Mouse (Mus musculus): Measurements from ENCODE around the gene Cdk14. TPM values are rescaled to one million over a fixed set of nuclear protein-coding genes. Genes with fewer than 3 reads are reported as not detected.
A peak's percentile ranks its signal among the peaks of the same experiment; 100 is the strongest.

The Cdk14 gene
- polyA plus RNA-seq, 1 experiment from 2014 or later: 30.6 TPM

DNA sequence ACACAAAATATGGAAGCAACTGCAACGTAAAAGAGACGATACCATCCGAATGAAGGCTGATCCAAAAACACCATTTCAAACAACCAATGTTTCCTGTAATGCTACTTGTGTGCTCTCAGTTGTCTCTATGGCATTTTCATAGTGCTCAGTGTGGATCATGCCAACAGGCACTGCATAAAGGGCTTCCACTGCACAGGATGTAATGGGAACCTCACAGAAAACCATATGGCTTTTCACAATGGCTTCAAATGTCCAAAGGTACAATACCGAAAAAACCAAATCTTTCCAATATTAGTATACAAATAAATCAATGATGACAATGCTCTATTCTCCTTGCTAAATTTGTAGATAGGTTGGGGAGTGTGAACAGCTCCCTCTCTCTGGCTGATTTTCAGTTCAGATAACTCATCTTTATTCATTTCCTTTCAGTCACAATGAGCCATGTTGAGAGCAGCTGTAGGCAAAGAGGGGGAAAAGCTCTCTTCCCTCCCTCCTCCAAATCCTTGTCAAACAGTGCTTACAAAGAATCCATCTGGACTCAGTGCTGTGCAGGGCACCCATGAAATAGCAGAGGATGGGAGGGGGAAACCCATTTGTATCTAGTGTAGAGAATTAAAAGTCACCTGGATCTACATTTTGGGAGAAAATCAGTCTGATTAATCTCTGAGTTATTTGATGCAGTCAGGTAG lies 568.7 kb downstream of the Cdk14 start:
- no peak overlapping the region for H3K9ac ChIP-seq (replicated peaks; ENCODE audit: low read depth, low read length)
- no peak overlapping the region for H3K4me3 ChIP-seq (replicated peaks; ENCODE audit: low read length)
- peaks cover 18% of the 10 kb centered on the region for H3K4me1 ChIP-seq (replicated peaks; ENCODE audit: control insufficient read depth, insufficient read depth, low read length)
- no peaks in the 10 kb centered on the region for H3K9me3 ChIP-seq (ENCODE audit: control insufficient read depth, low read length)
- peak; percentile 98 for ATAC-seq
- 82% methylated on average over 4 of the region's 4 CpGs for WGBS
- H3K4me2 ChIP-seq (ENCODE audit: low read length): no peak overlapping the region
- no peaks in the 10 kb centered on the region for H3K36me3 ChIP-seq (ENCODE audit: control insufficient read depth, insufficient read depth)
- no peaks in the 10 kb centered on the region for H3K27me3 ChIP-seq (replicated peaks; ENCODE audit: control insufficient read depth, insufficient read depth, low read length)
- H3K27ac ChIP-seq (ENCODE audit: low read length): peak overlapping the region; percentile 80

DNA sequence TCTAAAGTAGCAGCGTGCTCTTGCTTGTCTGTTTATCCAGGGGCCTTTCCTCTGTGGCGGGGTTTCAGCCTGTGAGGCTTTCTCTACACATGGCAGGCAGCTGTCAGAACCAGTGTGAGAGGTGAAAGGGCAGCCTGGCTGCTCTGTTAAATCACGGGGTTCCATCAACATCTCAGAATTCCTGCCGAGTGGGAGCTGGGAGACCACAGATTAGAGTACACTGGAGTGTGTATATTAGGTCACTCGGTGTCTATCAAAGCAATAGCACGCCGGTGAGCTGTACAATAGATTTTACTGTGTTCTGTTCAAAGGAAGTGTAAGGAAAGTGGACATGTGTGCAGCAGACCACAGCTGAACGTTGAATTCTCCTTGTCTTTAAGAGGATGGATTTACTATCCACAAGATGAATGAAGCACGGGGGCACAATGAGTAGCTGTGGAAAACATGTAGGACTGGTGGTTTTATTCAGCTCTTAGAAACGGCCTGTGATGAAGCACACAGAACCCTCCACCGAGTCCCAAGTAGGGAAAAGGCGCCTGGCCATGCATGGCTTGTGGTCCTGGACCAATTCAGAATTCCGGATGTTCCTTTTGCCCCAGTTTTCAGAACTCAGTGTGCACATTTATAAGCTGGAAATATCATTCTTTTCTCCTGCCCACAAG lies 585.2 kb downstream of the Cdk14 start:
- Histone ChIP-seq H3K4me2 (ENCODE audit: low read length) (no peak overlapping the region), H3K9me3 (ENCODE audit: control insufficient read depth, low read length) (no peaks in the 10 kb centered on the region), H3K36me3 (ENCODE audit: control insufficient read depth, insufficient read depth) (no peaks in the 10 kb centered on the region), H3K4me3 (replicated peaks; ENCODE audit: low read length) (no peak overlapping the region), H3K9ac (replicated peaks; ENCODE audit: low read depth, low read length) (no peak overlapping the region), H3K27me3 (replicated peaks; ENCODE audit: control insufficient read depth, insufficient read depth, low read length) (no peaks in the 10 kb centered on the region), H3K4me1 (replicated peaks; ENCODE audit: control insufficient read depth, insufficient read depth, low read length) (peaks cover 14% of the 10 kb centered on the region), H3K27ac (ENCODE audit: low read length) (no peak overlapping the region)
- WGBS: 19% methylated on average over 13 of the region's 13 CpGs
- peak; percentile 76 for ATAC-seq

DNA sequence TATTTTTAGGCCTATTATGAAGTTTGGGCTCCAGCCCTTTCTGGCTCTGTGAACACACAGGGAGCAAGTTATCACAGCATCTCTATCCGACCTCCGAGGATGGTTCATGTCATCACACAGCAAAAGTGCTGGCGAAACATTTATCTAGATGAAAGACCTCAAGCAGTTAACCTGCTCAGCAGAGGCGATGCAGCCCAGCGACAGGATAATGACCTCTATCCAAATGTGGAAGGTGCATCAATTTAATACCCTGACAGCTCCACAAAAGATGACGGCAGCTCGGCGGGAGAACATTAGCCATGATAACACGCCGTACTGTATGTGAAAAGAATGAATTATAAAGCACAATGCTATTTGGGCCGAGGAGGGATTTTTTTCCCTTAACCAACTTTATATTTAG lies 586.2 kb downstream of the Cdk14 start:
- Histone ChIP-seq H3K4me2 (ENCODE audit: low read length) (peak overlapping the region; percentile 30; the same call in 1 of the 2 replicates), H3K36me3 (ENCODE audit: control insufficient read depth, insufficient read depth) (no peaks in the 10 kb centered on the region), H3K27me3 (replicated peaks; ENCODE audit: control insufficient read depth, insufficient read depth, low read length) (no peaks in the 10 kb centered on the region), H3K4me1 (replicated peaks; ENCODE audit: control insufficient read depth, insufficient read depth, low read length) (peaks cover 14% of the 10 kb centered on the region), H3K27ac (ENCODE audit: low read length) (no peak overlapping the region), H3K9ac (replicated peaks; ENCODE audit: low read depth, low read length) (no peak overlapping the region), H3K9me3 (ENCODE audit: control insufficient read depth, low read length) (no peaks in the 10 kb centered on the region), H3K4me3 (replicated peaks; ENCODE audit: low read length) (no peak overlapping the region)
- peak; percentile 26; the same call in 1 of the 2 replicates for ATAC-seq
- WGBS: 26% methylated on average over 11 of the region's 11 CpGs

DNA sequence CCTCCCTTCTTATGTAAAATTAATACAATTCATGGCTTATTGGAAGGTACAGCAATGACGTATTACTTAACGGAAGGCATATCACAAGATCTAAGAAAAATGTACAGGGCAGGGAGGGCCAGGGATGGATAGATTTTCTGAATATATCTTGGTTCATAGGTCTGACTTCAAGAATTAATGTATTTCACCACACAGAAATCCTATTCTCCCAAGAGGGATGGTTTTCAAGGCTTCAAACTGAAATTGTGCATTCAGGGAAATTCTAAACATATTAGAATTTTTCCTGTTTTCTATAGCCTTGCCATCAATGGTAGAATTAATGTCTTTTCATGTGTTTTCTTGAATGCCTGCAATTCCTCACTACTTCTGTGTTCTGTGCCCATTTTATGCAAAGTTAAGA lies 593.2 kb downstream of the Cdk14 start:
- no peak for ATAC-seq

DNA sequence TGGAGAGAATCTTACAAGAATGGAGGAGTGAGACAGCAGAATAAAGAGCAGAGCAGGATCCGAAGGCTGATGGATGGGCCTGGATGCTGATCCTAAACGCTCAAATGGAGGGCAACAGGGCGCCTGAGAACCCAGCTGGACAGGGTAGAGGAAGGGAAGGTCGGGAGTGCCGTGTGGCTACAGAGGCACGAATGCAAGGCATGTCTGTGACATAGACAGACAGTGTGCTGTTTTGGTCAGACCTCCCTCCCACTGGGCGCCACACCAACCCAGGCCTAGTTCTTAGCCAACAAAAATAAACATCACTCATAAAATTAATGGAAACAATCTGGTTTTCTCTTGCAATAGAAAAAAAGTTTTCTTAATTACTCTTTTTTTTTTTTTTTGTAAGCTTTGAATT lies 594.2 kb downstream of the Cdk14 start:
- H3K9ac ChIP-seq (replicated peaks; ENCODE audit: low read depth, low read length): no peak overlapping the region
- no peaks in the 10 kb centered on the region for H3K27me3 ChIP-seq (replicated peaks; ENCODE audit: control insufficient read depth, insufficient read depth, low read length)
- no peak overlapping the region for H3K4me3 ChIP-seq (replicated peaks; ENCODE audit: low read length)
- no peak overlapping the region for H3K27ac ChIP-seq (ENCODE audit: low read length)
- no peaks in the 10 kb centered on the region for H3K9me3 ChIP-seq (ENCODE audit: control insufficient read depth, low read length)
- 77% methylated on average over 7 of the region's 7 CpGs for WGBS
- no peak overlapping the region for H3K4me2 ChIP-seq (ENCODE audit: low read length)
- peaks cover 12% of the 10 kb centered on the region for H3K4me1 ChIP-seq (replicated peaks; ENCODE audit: control insufficient read depth, insufficient read depth, low read length)
- no peak for ATAC-seq
- no peaks in the 10 kb centered on the region for H3K36me3 ChIP-seq (ENCODE audit: control insufficient read depth, insufficient read depth)

More for the DNA sequence above, 593.2 kb downstream of the Cdk14 start:
- Histone ChIP-seq H3K4me3 (replicated peaks; ENCODE audit: low read length) (no peak overlapping the region), H3K4me2 (ENCODE audit: low read length) (no peak overlapping the region), H3K27ac (ENCODE audit: low read length) (no peak overlapping the region), H3K9ac (replicated peaks; ENCODE audit: low read depth, low read length) (no peak overlapping the region), H3K27me3 (replicated peaks; ENCODE audit: control insufficient read depth, insufficient read depth, low read length) (no peaks in the 10 kb centered on the region), H3K36me3 (ENCODE audit: control insufficient read depth, insufficient read depth) (no peaks in the 10 kb centered on the region), H3K9me3 (ENCODE audit: control insufficient read depth, low read length) (no peaks in the 10 kb centered on the region), H3K4me1 (replicated peaks; ENCODE audit: control insufficient read depth, insufficient read depth, low read length) (peaks cover 2% of the 10 kb centered on the region)
- 92% methylated on average over 2 of the region's 2 CpGs for WGBS

DNA sequence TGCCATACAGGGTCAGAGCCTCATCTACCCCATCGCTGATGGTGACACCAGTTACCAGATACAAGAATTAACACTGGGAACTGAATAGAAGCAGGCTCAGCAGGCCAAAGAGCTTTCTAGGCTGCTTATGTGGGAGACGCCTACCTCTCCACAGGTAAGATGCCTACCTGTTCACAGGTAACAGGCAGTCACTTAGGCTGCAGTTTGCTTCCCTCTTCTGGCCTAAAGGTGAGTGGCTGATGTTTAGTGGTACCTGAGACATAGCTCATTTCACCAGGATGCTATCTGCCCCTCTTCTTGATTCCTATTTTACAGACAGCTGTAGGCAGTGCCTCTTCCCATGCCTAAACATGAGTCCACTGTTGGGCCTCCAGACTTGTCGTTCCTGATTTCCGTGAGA lies 595.0 kb downstream of the Cdk14 start:
- no peak overlapping the region for H3K27ac ChIP-seq (ENCODE audit: low read length)
- H3K9me3 ChIP-seq (ENCODE audit: control insufficient read depth, low read length): no peaks in the 10 kb centered on the region
- H3K4me1 ChIP-seq (replicated peaks; ENCODE audit: control insufficient read depth, insufficient read depth, low read length): peaks cover 16% of the 10 kb centered on the region
- 94% methylated on average over 4 of the region's 4 CpGs for WGBS
- no peak overlapping the region for H3K4me2 ChIP-seq (ENCODE audit: low read length)
- no peak for ATAC-seq
- H3K4me3 ChIP-seq (replicated peaks; ENCODE audit: low read length): no peak overlapping the region
- no peak overlapping the region for H3K9ac ChIP-seq (replicated peaks; ENCODE audit: low read depth, low read length)
- H3K27me3 ChIP-seq (replicated peaks; ENCODE audit: control insufficient read depth, insufficient read depth, low read length): no peaks in the 10 kb centered on the region
- H3K36me3 ChIP-seq (ENCODE audit: control insufficient read depth, insufficient read depth): no peaks in the 10 kb centered on the region

DNA sequence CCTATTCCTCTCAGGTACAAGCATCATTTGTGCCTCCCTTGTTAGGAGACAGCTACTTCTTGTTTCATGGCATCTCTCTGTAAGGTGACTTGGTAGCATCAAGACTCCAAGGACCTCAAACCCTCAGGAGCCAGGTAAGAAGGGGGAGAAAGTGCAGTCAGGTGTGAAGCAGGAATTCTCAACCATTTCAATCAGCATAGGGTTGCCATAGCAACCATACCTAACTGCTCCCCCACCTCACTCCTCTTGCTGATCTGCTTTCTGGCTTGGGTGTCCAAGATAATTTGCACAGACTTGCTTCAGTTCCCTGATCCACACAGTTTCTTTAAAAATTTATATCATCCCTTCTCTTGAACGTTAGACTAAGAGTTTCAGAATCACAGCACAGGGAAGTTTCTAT lies 595.9 kb downstream of the Cdk14 start:
- no peaks in the 10 kb centered on the region for H3K9me3 ChIP-seq (ENCODE audit: control insufficient read depth, low read length)
- H3K4me1 ChIP-seq (replicated peaks; ENCODE audit: control insufficient read depth, insufficient read depth, low read length): peaks cover 16% of the 10 kb centered on the region
- no peak for ATAC-seq
- no peaks in the 10 kb centered on the region for H3K36me3 ChIP-seq (ENCODE audit: control insufficient read depth, insufficient read depth)
- no peak overlapping the region for H3K4me3 ChIP-seq (replicated peaks; ENCODE audit: low read length)
- no peak overlapping the region for H3K9ac ChIP-seq (replicated peaks; ENCODE audit: low read depth, low read length)
- H3K4me2 ChIP-seq (ENCODE audit: low read length): no peak overlapping the region
- H3K27me3 ChIP-seq (replicated peaks; ENCODE audit: control insufficient read depth, insufficient read depth, low read length): no peaks in the 10 kb centered on the region
- no peak overlapping the region for H3K27ac ChIP-seq (ENCODE audit: low read length)
- WGBS: 59% methylated on average over 1 of the region's 1 CpGs

DNA sequence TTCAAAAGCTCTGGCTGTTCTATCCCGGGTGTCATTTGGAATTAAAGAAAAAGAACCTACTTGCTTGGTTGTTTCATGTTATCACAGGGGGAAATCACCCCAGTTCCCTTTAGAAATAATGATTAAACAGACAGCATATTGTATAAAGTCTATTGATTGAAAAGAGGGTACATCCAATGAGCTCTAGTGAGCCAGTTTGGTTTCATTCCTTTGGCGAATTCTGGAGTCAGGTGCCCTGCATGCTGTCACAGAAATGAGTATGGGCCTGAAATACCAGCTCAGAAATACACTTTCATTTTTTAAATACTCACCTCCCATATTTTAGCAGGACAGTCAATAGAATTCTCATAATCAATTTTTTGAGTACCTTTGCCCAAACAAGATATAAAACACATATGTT lies 598.1 kb downstream of the Cdk14 start:
- ATAC-seq: no peak
- H3K27ac ChIP-seq (ENCODE audit: low read length): peak overlapping the region; percentile 58
- no peak overlapping the region for H3K4me3 ChIP-seq (replicated peaks; ENCODE audit: low read length)
- H3K9ac ChIP-seq (replicated peaks; ENCODE audit: low read depth, low read length): no peak overlapping the region
- H3K4me2 ChIP-seq (ENCODE audit: low read length): no peak overlapping the region
- WGBS: 12% methylated on average over 2 of the region's 2 CpGs
- H3K36me3 ChIP-seq (ENCODE audit: control insufficient read depth, insufficient read depth): no peaks in the 10 kb centered on the region
- H3K27me3 ChIP-seq (replicated peaks; ENCODE audit: control insufficient read depth, insufficient read depth, low read length): no peaks in the 10 kb centered on the region
- H3K4me1 ChIP-seq (replicated peaks; ENCODE audit: control insufficient read depth, insufficient read depth, low read length): peaks cover 16% of the 10 kb centered on the region
- no peaks in the 10 kb centered on the region for H3K9me3 ChIP-seq (ENCODE audit: control insufficient read depth, low read length)

DNA sequence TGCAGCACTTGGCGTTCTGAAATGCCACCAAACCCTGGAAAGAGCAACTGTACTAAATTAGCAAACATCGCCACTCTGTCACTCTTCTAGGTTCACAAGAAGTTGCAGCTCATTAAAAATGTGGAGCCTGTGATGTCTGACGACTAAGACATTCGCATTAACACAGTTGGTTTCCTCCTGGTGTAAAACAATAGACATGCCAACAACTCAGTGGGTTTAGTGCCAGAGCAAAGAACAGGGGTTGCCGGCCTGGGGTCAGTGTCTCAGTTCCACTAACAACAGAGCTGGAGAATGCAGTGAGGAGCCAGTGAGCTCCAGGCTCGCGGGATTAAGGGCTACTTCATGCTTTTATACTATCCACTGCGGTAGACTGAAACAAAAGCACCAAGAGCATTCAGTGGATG lies 598.7 kb downstream of the Cdk14 start:
- 0 out of 2 replicates have a peak overlapping the region, but pooled peaks have one; percentile 7 for H3K9ac ChIP-seq (replicated peaks; ENCODE audit: low read depth, low read length)
- H3K27ac ChIP-seq (ENCODE audit: low read length): peak overlapping the region; percentile 58
- peaks cover 16% of the 10 kb centered on the region for H3K4me1 ChIP-seq (replicated peaks; ENCODE audit: control insufficient read depth, insufficient read depth, low read length)
- no peak overlapping the region for H3K4me3 ChIP-seq (replicated peaks; ENCODE audit: low read length)
- H3K36me3 ChIP-seq (ENCODE audit: control insufficient read depth, insufficient read depth): no peaks in the 10 kb centered on the region
- 4% methylated on average over 8 of the region's 8 CpGs for WGBS
- peak; percentile 81 for ATAC-seq
- H3K27me3 ChIP-seq (replicated peaks; ENCODE audit: control insufficient read depth, insufficient read depth, low read length): no peaks in the 10 kb centered on the region
- H3K4me2 ChIP-seq (ENCODE audit: low read length): peak overlapping the region; percentile 27
- H3K9me3 ChIP-seq (ENCODE audit: control insufficient read depth, low read length): no peaks in the 10 kb centered on the region
